Mouse (Mus musculus) gastrocnemius, postnatal 4 days (tissue): ENCODE measurements around the gene Sgo2a. TPM values are rescaled to one million over a fixed set of nuclear protein-coding genes. Genes with fewer than 3 reads are reported as not detected.
A peak's percentile ranks its signal among the peaks of the same experiment; 100 is the strongest.
"Not testable (repeated sequence)": the region's sequence is repeated elsewhere in the genome, so short reads cannot be mapped to it uniquely, and the experiment has no call there.

Experiments used
- DNase-seq, 2 experiments: peaks; one replicate each; pipeline ENCODE4 v3.0.0; 2021 to 2022; ENCODE audit warnings: low spot score in 2 of 2, mixed read lengths in 2 of 2
- total RNA-seq, 2 experiments: library from RNA; stranded (reverse); gene quantifications; 2 replicates each; pipeline ENCODE4 v1.2.3; 2021

The Sgo2a gene
- total RNA-seq, 2 experiments from 2014 or later: 8.2 to 8.3 TPM

DNA sequence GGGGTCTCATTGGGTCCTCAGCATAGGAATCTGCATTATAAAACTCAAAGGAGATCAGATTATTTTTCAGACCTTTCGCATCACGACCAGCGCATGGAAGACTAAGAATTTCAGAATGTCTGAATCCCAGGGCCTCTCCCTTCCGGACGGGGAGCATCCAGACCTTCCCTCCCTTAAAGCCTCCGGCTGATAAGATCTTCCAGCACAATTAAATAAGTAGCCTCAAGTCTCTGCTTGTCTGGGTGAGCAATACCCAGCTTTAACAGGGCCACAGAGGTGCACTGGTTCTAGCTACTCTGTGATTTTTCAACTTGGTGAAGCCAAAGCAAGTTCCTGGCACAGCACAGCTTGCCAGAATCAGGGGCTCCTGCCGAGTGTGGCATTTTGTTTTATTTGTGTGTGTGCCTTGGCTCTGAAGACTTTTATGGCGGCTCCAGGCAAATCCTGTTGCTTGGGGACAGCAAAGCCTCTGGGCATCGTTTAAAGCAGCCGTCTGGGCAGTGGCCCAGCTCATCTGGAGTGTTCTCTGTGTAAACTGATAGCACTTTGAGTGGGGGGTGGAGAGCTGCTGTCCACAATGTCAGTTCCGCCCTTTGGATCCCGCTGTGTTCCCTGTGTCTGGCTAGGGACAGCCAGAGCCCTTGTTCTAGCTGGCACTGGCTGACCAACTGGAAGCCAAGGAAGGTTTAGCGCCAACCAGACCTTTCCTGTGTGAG, 34.5 kb downstream of the Sgo2a start:
- DNase-seq: peak; percentile 28 to 72

DNA sequence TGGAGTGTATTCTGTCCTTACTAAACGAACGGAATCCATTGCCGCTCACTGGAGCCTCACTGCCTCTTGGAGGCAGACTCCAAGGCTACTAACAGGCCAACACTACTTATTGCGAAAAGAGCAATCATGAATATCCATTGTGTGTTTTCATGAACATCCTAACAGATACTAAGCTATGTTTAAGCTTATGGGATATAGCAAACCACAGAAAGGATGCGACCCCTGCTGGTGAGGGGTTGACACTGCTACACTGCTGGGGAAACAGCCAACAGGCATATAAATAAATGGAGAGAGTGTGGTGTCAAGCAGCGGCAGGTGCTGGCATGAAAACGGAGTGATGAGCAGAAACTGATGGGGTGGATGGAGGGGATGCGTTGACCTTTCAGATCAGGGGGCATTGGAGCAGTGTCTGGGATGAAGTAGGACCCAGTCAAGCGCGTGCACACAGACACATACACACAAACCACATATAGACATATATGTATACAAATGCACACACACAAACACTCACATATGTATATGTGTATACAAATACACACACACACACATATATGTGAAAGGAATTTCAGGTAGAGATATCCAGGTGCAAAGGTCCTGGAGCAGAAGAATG, 35.5 kb downstream of the Sgo2a start:
- peak; percentile 30 to 55 for DNase-seq

GRCm38 (mm10) chr1:58037306-58037705, 41.5 kb downstream of the Sgo2a start:
- DNase-seq: not testable (repeated sequence)

- no peak for DNase-seq
Observed at GRCm38 (mm10) chr1:58045076-58045475, 49.3 kb downstream of the Sgo2a start.

DNA sequence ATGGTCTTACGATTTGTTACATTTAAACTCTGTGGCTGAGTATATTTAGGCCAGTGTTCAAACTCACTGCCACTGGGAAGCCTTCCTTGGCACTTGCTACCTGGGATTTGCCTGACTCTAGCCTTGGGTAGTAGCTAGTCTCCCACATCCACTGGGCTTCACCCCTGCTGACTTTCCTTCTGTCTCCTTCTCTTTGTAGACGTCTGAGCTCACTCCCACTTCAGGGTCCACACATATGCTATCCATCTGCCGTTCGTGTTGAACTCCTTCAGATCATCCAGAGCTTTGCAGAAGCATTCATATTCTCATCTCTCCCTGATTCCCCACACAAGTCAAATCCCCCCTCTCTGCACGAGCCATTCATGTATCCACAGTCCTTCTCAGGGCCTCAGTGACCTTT, 49.8 kb downstream of the Sgo2a start:
- no peak for DNase-seq

GRCm38 (mm10) chr1:58046721-58047290, 51.0 kb downstream of the Sgo2a start:
- no peak for DNase-seq

GRCm38 (mm10) chr1:58049126-58049525, 53.4 kb downstream of the Sgo2a start:
- no peak for DNase-seq

DNA sequence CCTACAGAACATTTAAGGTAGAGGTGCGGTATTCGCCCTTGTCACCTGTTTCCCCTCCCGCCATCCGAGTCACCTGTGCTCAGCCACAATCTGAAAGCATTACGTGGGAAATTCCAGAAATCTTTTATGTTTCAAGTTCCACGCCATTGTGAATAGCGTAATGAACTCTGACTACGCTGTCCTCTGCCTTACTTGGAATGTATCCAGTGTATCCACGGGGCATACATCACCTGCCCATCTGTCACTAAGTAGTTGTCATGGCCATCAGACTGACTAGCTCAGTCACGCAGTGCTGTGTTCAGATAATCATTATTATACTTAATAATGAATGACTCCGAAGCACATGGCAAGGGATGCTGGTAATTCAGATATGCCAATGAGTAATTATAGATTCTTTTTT, 59.8 kb downstream of the Sgo2a start:
- no peak for DNase-seq

GRCm38 (mm10) chr1:58056074-58056807, 60.5 kb downstream of the Sgo2a start:
- DNase-seq: no peak

GRCm38 (mm10) chr1:58056939-58057338, 61.2 kb downstream of the Sgo2a start:
- DNase-seq: no peak

DNA sequence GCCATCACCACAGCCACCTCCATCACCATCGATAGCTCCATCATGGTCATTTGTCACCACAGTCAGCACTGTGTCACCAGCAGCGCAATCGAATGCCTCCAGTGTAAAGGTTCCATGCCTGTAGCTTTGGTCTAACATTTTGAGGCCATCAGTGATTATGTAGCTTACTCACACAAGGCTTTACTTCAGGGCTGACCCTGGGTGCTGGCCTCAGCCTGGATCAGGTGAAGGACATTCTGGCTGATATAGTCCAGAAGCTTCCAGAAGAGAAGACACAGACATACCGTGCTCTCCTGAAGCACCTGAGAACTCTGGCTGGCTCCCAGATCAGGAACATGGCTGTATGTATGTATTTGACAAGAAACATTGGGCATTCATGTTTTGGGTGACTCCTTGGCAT, 63.1 kb downstream of the Sgo2a start:
- no peak for DNase-seq

- DNase-seq: no peak
Observed at GRCm38 (mm10) chr1:58062131-58062530, 66.4 kb downstream of the Sgo2a start.

DNA sequence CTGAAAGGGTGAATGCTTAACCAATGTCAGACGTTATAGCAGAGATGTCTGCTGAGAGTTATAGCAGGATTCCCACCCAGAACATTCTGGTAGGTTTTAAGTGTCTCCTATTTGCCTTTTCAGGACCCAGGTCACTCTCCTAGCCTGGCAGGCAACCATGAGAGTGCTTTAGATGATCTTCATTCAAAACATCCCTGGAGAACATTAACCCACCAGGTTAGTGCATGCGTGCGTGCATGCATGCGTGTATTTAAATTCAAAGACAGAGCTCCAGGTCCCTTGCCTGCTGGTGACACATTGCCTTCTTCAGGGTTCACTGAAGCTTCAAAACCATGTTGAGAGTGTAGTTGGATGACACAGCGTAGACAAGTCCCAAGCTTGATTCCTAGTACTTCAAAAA, 69.4 kb downstream of the Sgo2a start:
- no peak for DNase-seq

DNA sequence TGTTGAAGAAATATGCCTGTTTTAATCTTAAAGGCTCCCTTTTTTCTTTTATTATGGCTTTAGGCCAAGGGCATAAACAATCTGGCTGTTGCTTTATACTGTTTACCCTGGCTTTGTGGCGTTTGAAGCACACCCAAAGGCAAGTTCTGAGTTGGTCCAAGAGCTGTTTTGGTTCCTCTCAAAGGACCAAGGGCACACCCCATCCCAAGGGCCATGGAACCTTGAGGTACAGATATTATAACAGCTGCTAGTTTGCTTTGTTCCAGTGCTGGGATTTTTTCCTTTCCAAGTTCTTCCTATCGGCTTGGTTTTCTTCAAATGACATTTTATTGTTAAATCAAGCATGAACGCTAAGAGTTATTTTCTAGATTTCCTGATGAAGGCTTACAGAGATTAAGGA, 69.8 kb downstream of the Sgo2a start:
- DNase-seq: no peak

GRCm38 (mm10) chr1:58069181-58069580, 73.4 kb downstream of the Sgo2a start:
- DNase-seq: no peak

DNA sequence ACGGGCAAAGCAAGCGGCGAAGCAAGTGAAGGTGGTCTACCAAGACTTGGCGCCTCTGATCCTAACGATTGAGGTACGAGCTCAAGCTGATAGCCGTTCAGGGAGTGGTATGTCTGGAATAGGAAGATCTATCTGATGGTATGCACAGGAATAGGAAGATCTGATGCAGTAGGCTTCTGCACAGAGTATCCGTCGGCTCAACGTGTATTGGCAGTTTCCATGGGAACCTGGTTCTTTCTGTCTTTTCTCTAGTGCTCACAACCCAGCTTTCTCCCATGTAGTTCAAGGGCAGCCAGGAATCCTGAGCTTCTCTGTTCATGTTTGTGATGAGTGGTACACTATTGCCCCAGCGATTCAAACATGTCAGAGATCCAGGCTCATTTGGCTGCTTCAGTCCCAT, 74.3 kb downstream of the Sgo2a start:
- DNase-seq: no peak

DNA sequence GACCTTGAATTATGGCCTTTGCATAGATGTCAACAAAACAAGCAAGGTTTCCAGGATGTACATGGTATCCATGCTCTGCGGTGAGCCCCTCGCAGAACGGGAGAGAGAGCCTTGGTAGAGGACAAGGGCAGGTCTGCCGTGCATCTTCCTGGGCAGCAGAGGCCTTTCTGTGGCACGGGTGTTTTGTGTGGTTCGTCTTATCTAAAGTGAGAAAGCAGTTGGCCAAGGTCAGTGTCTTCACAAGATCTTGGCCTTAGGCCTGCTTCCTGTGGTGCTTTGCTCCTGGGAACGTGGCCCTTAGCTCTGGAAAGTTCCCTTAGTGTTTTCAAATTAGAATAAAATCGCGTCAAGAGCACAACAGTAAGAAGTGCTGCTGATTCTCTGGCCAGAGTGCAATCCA, 75.2 kb downstream of the Sgo2a start:
- DNase-seq: no peak

DNA sequence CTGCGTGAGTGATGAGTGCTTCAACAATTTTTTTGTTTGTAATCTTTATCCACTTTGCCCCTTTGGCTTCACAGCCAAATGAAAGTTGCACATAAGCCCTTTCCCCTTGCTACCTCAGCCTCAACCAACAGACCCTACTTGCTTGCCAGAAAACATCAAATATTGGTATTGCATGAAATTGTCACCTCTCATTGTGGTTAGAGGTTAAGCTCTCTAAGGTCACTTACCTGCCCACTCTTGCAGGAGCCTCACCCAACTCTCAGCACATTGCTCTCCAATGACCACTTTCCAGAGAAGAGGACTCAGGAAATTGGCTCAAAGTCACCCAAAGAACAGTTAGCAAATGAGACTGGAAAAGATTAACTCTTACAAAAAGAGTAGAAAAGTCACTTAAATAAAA, 75.7 kb downstream of the Sgo2a start:
- no peak for DNase-seq

DNA sequence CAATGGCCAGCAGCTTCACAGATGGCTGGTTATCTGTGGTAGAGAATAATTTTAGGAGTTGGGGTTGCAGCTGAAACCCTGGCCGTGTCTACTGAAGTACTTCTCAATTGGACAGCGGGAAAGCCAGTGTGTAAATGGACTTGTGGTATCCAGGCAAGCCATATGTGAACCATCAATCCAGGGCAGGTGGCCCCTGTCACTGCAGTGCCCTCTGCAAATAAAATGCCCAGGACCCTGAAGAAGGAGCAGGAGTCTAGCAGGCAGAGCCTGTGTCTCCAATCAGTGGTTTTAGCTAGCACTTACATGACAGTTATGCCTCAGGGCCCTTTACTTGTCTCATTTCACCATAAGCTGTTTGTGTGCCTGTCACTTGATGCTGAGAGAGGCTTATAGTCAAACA, 76.6 kb downstream of the Sgo2a start:
- no peak for DNase-seq

GRCm38 (mm10) chr1:58072991-58073730, 77.4 kb downstream of the Sgo2a start:
- DNase-seq: no peak

- DNase-seq: no peak
Observed at GRCm38 (mm10) chr1:58074266-58074665, 78.5 kb downstream of the Sgo2a start.
